Mouse (Mus musculus): ENCODE data around the gene Rabep1. TPM values are rescaled to one million over a fixed set of nuclear protein-coding genes. Genes with fewer than 3 reads are reported as not detected.

Rabep1 gene
- polyA plus RNA-seq, 1 experiment from 2014 or later = 30.5 TPM

DNA sequence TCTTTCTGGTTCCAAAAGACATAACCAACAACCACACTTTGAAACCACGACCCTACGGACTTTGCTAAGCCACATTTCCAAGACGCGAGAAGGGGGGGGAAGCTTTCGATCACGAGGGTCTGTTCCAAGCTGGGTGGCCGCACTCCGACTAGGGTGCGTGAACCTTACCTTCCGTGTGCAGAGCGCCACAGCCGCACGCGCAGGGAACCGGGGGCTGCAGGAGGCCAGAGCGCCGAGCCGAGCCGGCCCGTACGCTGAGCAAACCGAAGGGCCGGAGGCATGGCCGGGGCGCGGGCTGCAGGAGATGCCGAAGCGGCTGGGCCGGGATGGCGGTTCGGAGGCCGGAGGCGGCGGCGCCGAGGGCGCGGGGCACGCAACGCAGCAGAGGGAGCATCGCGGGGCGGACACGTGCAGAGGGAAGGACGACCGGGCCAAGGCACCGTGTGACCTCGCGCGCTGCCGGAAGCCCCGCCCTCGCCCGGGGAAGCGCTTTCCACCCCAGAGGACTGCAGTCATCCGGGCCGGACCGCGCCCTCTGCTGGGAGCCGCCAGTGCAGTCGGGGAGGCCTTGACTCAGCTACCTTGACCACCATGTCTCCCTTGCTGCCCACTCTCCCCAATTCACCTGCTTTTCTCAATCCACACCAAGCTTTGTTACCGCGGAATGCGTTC, 138.1 kb downstream of the Rabep1 start, which contains the start of gene C1qbp:
TSS of gene C1qbp (minus strand) at position 470 of the 672 bp plus-strand sequence.
- Histone ChIP-seq H3K4me1 (replicated peaks; ENCODE audit: control insufficient read depth, insufficient read depth, low read length) (peaks cover 6% of the 10 kb centered on the region), H3K9me3 (ENCODE audit: control insufficient read depth, low read length) (no peaks in the 10 kb centered on the region), H3K27me3 (replicated peaks; ENCODE audit: control insufficient read depth, insufficient read depth, low read length) (no peaks in the 10 kb centered on the region), H3K4me2 (ENCODE audit: low read length) (peak within 1 kb of the TSS; percentile 92), H3K4me3 (ENCODE audit: low read depth, low read length) (peak within 1 kb of the TSS; percentile 99), H3K36me3 (ENCODE audit: control insufficient read depth, insufficient read depth, low read length) (peaks cover 65% of the 10 kb centered on the region), H3K27ac (ENCODE audit: low read depth) (peak within 1 kb of the TSS; percentile 30; the same call in 1 of the 2 replicates), H3K9ac (ENCODE audit: low read length) (peak within 1 kb of the TSS; percentile 93)
- under 1% methylated on average over 63 of the region's 64 CpGs for WGBS
- ATAC-seq (replicated peaks; ENCODE audit: low FRiP score, low TSS enrichment, low read depth) (peak; percentile 94), DNase-seq (ENCODE audit: low spot score) (peak; percentile 97)

Other genes starting within 250 kb of the Rabep1 start
- not detected in 2 replicates for gene 4930544D05Rik, start 228.9 kb upstream of the Rabep1 start, polyA plus RNA-seq (2014; fragmentation: Nextera tagmentation; extraction: Ambion mirVana)
- gene Chrne, start 225.6 kb upstream of the Rabep1 start, polyA plus RNA-seq (2014; fragmentation: Nextera tagmentation; extraction: Ambion mirVana) = 0.30 and 0.50 TPM in 2 replicates
- gene Gp1ba, start 205.7 kb upstream of the Rabep1 start, polyA plus RNA-seq (2014; fragmentation: Nextera tagmentation; extraction: Ambion mirVana) = 0.26 and 0.37 TPM in 2 replicates
- 101 and 115 TPM in 2 replicates for gene Rnf167, start 197.5 kb upstream of the Rabep1 start, polyA plus RNA-seq (2014; fragmentation: Nextera tagmentation; extraction: Ambion mirVana)
- 155 and 158 TPM in 2 replicates for gene Slc25a11, start 197.3 kb upstream of the Rabep1 start, polyA plus RNA-seq (2014; fragmentation: Nextera tagmentation; extraction: Ambion mirVana)
- gene Pfn1, start 190.1 kb upstream of the Rabep1 start, polyA plus RNA-seq (2014; fragmentation: Nextera tagmentation; extraction: Ambion mirVana) = 2,271 and 2,344 TPM in 2 replicates
- 13.5 and 16.3 TPM in 2 replicates for gene Eno3, start 187.6 kb upstream of the Rabep1 start, polyA plus RNA-seq (2014; fragmentation: Nextera tagmentation; extraction: Ambion mirVana)
- gene Spag7, start 175.4 kb upstream of the Rabep1 start, polyA plus RNA-seq (2014; fragmentation: Nextera tagmentation; extraction: Ambion mirVana) = 140 and 154 TPM in 2 replicates
- 16.2 and 17.2 TPM in 2 replicates for gene Camta2, start 156.7 kb upstream of the Rabep1 start, polyA plus RNA-seq (2014; fragmentation: Nextera tagmentation; extraction: Ambion mirVana)
- gene Inca1, start 144.6 kb upstream of the Rabep1 start, polyA plus RNA-seq (2014; fragmentation: Nextera tagmentation; extraction: Ambion mirVana) = 1.5 and 1.6 TPM in 2 replicates
- 11.4 and 14.3 TPM in 2 replicates for gene Kif1c, start 144.2 kb upstream of the Rabep1 start, polyA plus RNA-seq (2014; fragmentation: Nextera tagmentation; extraction: Ambion mirVana)
- 6.1 and 6.2 TPM in 2 replicates for gene Zfp3, start 80.6 kb upstream of the Rabep1 start, polyA plus RNA-seq (2014; fragmentation: Nextera tagmentation; extraction: Ambion mirVana)
- 0.40 and 0.45 TPM in 2 replicates for gene Scimp, start 32.2 kb upstream of the Rabep1 start, polyA plus RNA-seq (2014; fragmentation: Nextera tagmentation; extraction: Ambion mirVana)
- 110 and 127 TPM in 2 replicates for gene Nup88, start 125.2 kb downstream of the Rabep1 start, polyA plus RNA-seq (2014; fragmentation: Nextera tagmentation; extraction: Ambion mirVana)
- 77.4 and 89.6 TPM in 2 replicates for gene Rpain, start 125.4 kb downstream of the Rabep1 start, polyA plus RNA-seq (2014; fragmentation: Nextera tagmentation; extraction: Ambion mirVana)
- gene C1qbp, start 138.2 kb downstream of the Rabep1 start, polyA plus RNA-seq (2014; fragmentation: Nextera tagmentation; extraction: Ambion mirVana) = 317 and 333 TPM in 2 replicates
- gene Dhx33, start 159.7 kb downstream of the Rabep1 start, polyA plus RNA-seq (2014; fragmentation: Nextera tagmentation; extraction: Ambion mirVana) = 23.0 and 24.4 TPM in 2 replicates
- 28.5 and 32.0 TPM in 2 replicates for gene Mis12, start 174.8 kb downstream of the Rabep1 start, polyA plus RNA-seq (2014; fragmentation: Nextera tagmentation; extraction: Ambion mirVana)
- 41.7 and 42.9 TPM in 2 replicates for gene Derl2, start 175.1 kb downstream of the Rabep1 start, polyA plus RNA-seq (2014; fragmentation: Nextera tagmentation; extraction: Ambion mirVana)
- gene 6330403K07Rik, start 188.7 kb downstream of the Rabep1 start, polyA plus RNA-seq (2014; fragmentation: Nextera tagmentation; extraction: Ambion mirVana) = 44.1 and 50.1 TPM in 2 replicates